Mouse (Mus musculus): ENCODE results near the gene Csnk1g1. TPM values are rescaled to one million over a fixed set of nuclear protein-coding genes. Genes with fewer than 3 reads are reported as not detected.

The Csnk1g1 gene
- polyA plus RNA-seq, 1 experiment from 2014 or later, result 26.0 TPM

DNA sequence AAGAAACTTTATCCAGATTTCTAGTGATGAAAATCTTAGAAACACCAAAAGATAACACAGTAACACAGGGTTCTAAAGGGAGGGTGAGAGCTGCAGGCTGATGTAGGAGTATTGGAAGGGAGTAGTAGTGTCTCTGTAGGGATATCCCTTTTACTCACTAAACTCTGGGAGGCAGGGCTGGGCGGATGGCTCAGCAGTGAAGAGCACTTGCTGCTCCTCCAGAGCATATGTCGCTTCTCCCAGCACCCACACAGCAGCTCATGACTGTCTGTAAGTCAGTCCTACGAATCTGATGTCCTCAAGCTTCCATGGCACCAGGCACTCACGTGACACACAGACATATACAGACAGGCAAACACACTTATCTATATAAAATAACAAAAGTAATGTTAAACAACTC lies 129.4 kb downstream of the Csnk1g1 start:
- Histone ChIP-seq H3K4me3 (ENCODE audit: low read depth, low read length) (no peak overlapping the region), H3K36me3 (ENCODE audit: control insufficient read depth, insufficient read depth, low read length) (no peaks in the 10 kb centered on the region), H3K27ac (ENCODE audit: low read depth, low read length) (no peak overlapping the region), H3K9me3 (ENCODE audit: control insufficient read depth, low read length) (no peaks in the 10 kb centered on the region), H3K4me1 (replicated peaks; ENCODE audit: control insufficient read depth, insufficient read depth, low read length) (no peaks in the 10 kb centered on the region), H3K27me3 (ENCODE audit: control insufficient read depth, insufficient read depth, low read length) (no peaks in the 10 kb centered on the region), H3K4me2 (replicated peaks; ENCODE audit: low read depth, low read length) (no peak overlapping the region), H3K9ac (ENCODE audit: low read depth, low read length) (no peak overlapping the region)
- WGBS, result 94% methylated on average over 4 of the region's 4 CpGs
- ATAC-seq (ENCODE audit: low FRiP score) (no peak), DNase-seq (ENCODE audit: low spot score) (no peak)

- Histone ChIP-seq H3K4me3 (ENCODE audit: low read depth, low read length) (no peak overlapping the region), H3K4me1 (replicated peaks; ENCODE audit: control insufficient read depth, insufficient read depth, low read length) (no peaks in the 10 kb centered on the region), H3K9me3 (ENCODE audit: control insufficient read depth, low read length) (no peaks in the 10 kb centered on the region), H3K36me3 (ENCODE audit: control insufficient read depth, insufficient read depth, low read length) (no peaks in the 10 kb centered on the region), H3K9ac (ENCODE audit: low read depth, low read length) (no peak overlapping the region), H3K27me3 (ENCODE audit: control insufficient read depth, insufficient read depth, low read length) (no peaks in the 10 kb centered on the region), H3K27ac (ENCODE audit: low read depth, low read length) (no peak overlapping the region), H3K4me2 (replicated peaks; ENCODE audit: low read depth, low read length) (no peak overlapping the region)
- DNase-seq (ENCODE audit: low spot score), result no peak
- ATAC-seq (ENCODE audit: low FRiP score), result no peak
- WGBS, result 97% methylated on average over 4 of the region's 4 CpGs
These were observed 129.9 kb downstream of the Csnk1g1 start for GRCm38 (mm10) chr9:66038581-66038980.

GRCm38 (mm10) chr9:66039290-66039689 lies 130.6 kb downstream of the Csnk1g1 start:
- H3K36me3 ChIP-seq (ENCODE audit: control insufficient read depth, insufficient read depth, low read length), result no peaks in the 10 kb centered on the region
- no peak overlapping the region for H3K27ac ChIP-seq (ENCODE audit: low read depth, low read length)
- no peak overlapping the region for H3K4me3 ChIP-seq (ENCODE audit: low read depth, low read length)
- ATAC-seq (ENCODE audit: low FRiP score) (no peak), DNase-seq (ENCODE audit: low spot score) (no peak)
- no peak overlapping the region for H3K4me2 ChIP-seq (replicated peaks; ENCODE audit: low read depth, low read length)
- no peaks in the 10 kb centered on the region for H3K9me3 ChIP-seq (ENCODE audit: control insufficient read depth, low read length)
- H3K4me1 ChIP-seq (replicated peaks; ENCODE audit: control insufficient read depth, insufficient read depth, low read length), result no peaks in the 10 kb centered on the region
- no peaks in the 10 kb centered on the region for H3K27me3 ChIP-seq (ENCODE audit: control insufficient read depth, insufficient read depth, low read length)
- WGBS, result 82% methylated on average over 4 of the region's 4 CpGs
- H3K9ac ChIP-seq (ENCODE audit: low read depth, low read length), result no peak overlapping the region

DNA sequence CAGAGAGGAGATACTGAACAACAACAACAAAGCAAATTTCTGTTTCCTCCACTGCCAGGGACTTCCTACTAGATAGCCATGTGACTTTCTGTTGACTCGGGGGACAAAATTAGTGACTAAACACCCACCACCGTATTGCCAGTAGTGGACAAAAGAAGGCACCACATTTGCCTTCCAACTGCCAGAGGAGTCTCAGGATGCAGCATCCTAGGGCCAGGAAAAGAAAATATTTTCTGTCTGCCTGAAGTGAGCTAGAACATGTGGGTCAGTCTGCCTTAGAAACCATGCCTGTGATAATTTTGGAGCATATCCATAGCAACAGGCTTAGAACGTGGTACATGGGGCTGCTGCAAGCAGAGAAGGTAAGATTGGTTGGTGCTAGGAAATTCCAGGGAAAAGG lies 132.1 kb downstream of the Csnk1g1 start:
- no peaks in the 10 kb centered on the region for H3K36me3 ChIP-seq (ENCODE audit: control insufficient read depth, insufficient read depth, low read length)
- WGBS, result 86% methylated on average over 3 of the region's 3 CpGs
- H3K4me1 ChIP-seq (replicated peaks; ENCODE audit: control insufficient read depth, insufficient read depth, low read length), result no peaks in the 10 kb centered on the region
- H3K27ac ChIP-seq (ENCODE audit: low read depth, low read length), result no peak overlapping the region
- H3K9me3 ChIP-seq (ENCODE audit: control insufficient read depth, low read length), result no peaks in the 10 kb centered on the region
- ATAC-seq (ENCODE audit: low FRiP score) (no peak), DNase-seq (ENCODE audit: low spot score) (no peak)
- no peak overlapping the region for H3K4me3 ChIP-seq (ENCODE audit: low read depth, low read length)
- no peak overlapping the region for H3K9ac ChIP-seq (ENCODE audit: low read depth, low read length)
- no peaks in the 10 kb centered on the region for H3K27me3 ChIP-seq (ENCODE audit: control insufficient read depth, insufficient read depth, low read length)
- H3K4me2 ChIP-seq (replicated peaks; ENCODE audit: low read depth, low read length), result no peak overlapping the region

DNA sequence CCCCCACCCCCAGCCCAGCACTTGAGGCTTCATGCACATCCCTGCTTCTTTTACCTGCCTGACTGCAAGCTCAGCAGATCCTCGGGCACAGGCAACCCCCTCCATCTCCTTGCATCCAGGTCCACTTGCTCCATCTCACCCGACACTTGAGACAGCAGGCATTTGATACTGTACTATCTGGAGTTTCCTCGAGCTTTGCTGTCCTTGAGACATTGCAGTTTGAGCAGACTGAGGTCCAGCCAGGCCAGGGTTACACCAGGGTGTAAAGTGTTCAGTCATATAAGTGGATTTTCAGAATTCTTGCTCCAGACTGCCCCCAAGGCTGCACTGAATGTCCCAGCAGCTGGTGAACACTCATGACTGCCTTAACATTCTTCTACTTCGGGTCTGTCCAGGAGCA lies 133.6 kb downstream of the Csnk1g1 start:
- Histone ChIP-seq H3K9ac (ENCODE audit: low read depth, low read length) (no peak overlapping the region), H3K36me3 (ENCODE audit: control insufficient read depth, insufficient read depth, low read length) (no peaks in the 10 kb centered on the region), H3K4me3 (ENCODE audit: low read depth, low read length) (no peak overlapping the region), H3K27ac (ENCODE audit: low read depth, low read length) (no peak overlapping the region), H3K4me1 (replicated peaks; ENCODE audit: control insufficient read depth, insufficient read depth, low read length) (no peaks in the 10 kb centered on the region), H3K4me2 (replicated peaks; ENCODE audit: low read depth, low read length) (no peak overlapping the region), H3K9me3 (ENCODE audit: control insufficient read depth, low read length) (no peaks in the 10 kb centered on the region), H3K27me3 (ENCODE audit: control insufficient read depth, insufficient read depth, low read length) (no peaks in the 10 kb centered on the region)
- DNase-seq (ENCODE audit: low spot score) (no peak), ATAC-seq (ENCODE audit: low FRiP score) (no peak)
- 90% methylated on average over 4 of the region's 4 CpGs for WGBS

- no peak overlapping the region for H3K4me3 ChIP-seq (ENCODE audit: low read depth, low read length)
- WGBS, result 94% methylated on average over 3 of the region's 3 CpGs
- ATAC-seq (ENCODE audit: low FRiP score) (no peak), DNase-seq (ENCODE audit: low spot score) (no peak)
- H3K27ac ChIP-seq (ENCODE audit: low read depth, low read length), result no peak overlapping the region
- H3K4me2 ChIP-seq (replicated peaks; ENCODE audit: low read depth, low read length), result no peak overlapping the region
- H3K4me1 ChIP-seq (replicated peaks; ENCODE audit: control insufficient read depth, insufficient read depth, low read length), result no peaks in the 10 kb centered on the region
- no peaks in the 10 kb centered on the region for H3K9me3 ChIP-seq (ENCODE audit: control insufficient read depth, low read length)
- no peaks in the 10 kb centered on the region for H3K36me3 ChIP-seq (ENCODE audit: control insufficient read depth, insufficient read depth, low read length)
- no peak overlapping the region for H3K9ac ChIP-seq (ENCODE audit: low read depth, low read length)
- H3K27me3 ChIP-seq (ENCODE audit: control insufficient read depth, insufficient read depth, low read length), result no peaks in the 10 kb centered on the region
These were observed 134.5 kb downstream of the Csnk1g1 start for GRCm38 (mm10) chr9:66043241-66043640.

DNA sequence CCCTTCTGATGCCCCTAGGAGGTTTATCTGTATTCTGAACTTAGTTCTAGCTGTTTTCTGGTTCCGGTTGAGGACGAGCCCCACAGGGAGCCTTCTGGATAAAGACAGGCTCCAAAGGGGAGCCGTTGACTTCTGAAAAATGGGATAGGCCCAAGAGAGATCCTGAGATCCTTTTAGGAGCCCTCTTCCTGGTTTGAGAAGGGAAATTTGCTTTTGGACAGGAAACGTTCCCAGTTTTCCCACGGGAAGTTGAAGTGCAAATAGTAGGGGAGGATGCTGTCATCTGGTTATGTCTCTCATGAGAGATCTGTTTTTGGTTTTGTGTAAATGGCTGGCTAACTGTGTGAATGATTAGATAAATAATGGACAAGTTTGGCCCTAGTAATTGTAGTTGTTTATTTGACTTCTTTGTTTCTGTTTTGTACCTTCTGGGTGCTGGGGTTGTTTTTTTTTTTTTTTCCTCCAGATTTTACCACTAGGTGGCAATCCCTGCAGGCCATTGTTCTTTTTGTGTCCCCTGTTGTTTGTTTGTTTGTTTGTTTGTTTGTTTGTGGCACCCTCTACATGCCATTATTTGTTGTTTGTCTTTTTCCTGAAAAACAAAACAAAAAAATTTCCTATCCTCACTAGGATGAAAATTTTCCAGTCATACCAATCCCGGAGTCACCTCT lies 141.3 kb downstream of the Csnk1g1 start:
- Histone ChIP-seq H3K9ac (ENCODE audit: low read depth, low read length) (no peak overlapping the region), H3K27ac (ENCODE audit: low read depth, low read length) (no peak overlapping the region), H3K36me3 (ENCODE audit: control insufficient read depth, insufficient read depth, low read length) (no peaks in the 10 kb centered on the region), H3K9me3 (ENCODE audit: control insufficient read depth, low read length) (no peaks in the 10 kb centered on the region), H3K4me2 (replicated peaks; ENCODE audit: low read depth, low read length) (no peak overlapping the region), H3K27me3 (ENCODE audit: control insufficient read depth, insufficient read depth, low read length) (no peaks in the 10 kb centered on the region), H3K4me1 (replicated peaks; ENCODE audit: control insufficient read depth, insufficient read depth, low read length) (no peaks in the 10 kb centered on the region), H3K4me3 (ENCODE audit: low read depth, low read length) (no peak overlapping the region)
- DNase-seq (ENCODE audit: low spot score) (no peak), ATAC-seq (ENCODE audit: low FRiP score) (no peak)
- WGBS, result 71% methylated on average over 6 of the region's 6 CpGs

GRCm38 (mm10) chr9:66051493-66051892 lies 142.8 kb downstream of the Csnk1g1 start:
- no peaks in the 10 kb centered on the region for H3K9me3 ChIP-seq (ENCODE audit: control insufficient read depth, low read length)
- H3K27ac ChIP-seq (ENCODE audit: low read depth, low read length), result no peak overlapping the region
- ATAC-seq (ENCODE audit: low FRiP score) (no peak), DNase-seq (ENCODE audit: low spot score) (no peak)
- H3K4me2 ChIP-seq (replicated peaks; ENCODE audit: low read depth, low read length), result no peak overlapping the region
- H3K4me1 ChIP-seq (replicated peaks; ENCODE audit: control insufficient read depth, insufficient read depth, low read length), result no peaks in the 10 kb centered on the region
- 88% methylated on average over 4 of the region's 4 CpGs for WGBS
- no peaks in the 10 kb centered on the region for H3K27me3 ChIP-seq (ENCODE audit: control insufficient read depth, insufficient read depth, low read length)
- H3K4me3 ChIP-seq (ENCODE audit: low read depth, low read length), result no peak overlapping the region
- no peaks in the 10 kb centered on the region for H3K36me3 ChIP-seq (ENCODE audit: control insufficient read depth, insufficient read depth, low read length)
- no peak overlapping the region for H3K9ac ChIP-seq (ENCODE audit: low read depth, low read length)

GRCm38 (mm10) chr9:66052731-66053130 lies 144.0 kb downstream of the Csnk1g1 start:
- no peaks in the 10 kb centered on the region for H3K27me3 ChIP-seq (ENCODE audit: control insufficient read depth, insufficient read depth, low read length)
- H3K4me3 ChIP-seq (ENCODE audit: low read depth, low read length), result no peak overlapping the region
- no peak overlapping the region for H3K4me2 ChIP-seq (replicated peaks; ENCODE audit: low read depth, low read length)
- no peaks in the 10 kb centered on the region for H3K9me3 ChIP-seq (ENCODE audit: control insufficient read depth, low read length)
- WGBS, result 97% methylated on average over 1 of the region's 1 CpGs
- ATAC-seq (ENCODE audit: low FRiP score) (no peak), DNase-seq (ENCODE audit: low spot score) (no peak)
- no peaks in the 10 kb centered on the region for H3K36me3 ChIP-seq (ENCODE audit: control insufficient read depth, insufficient read depth, low read length)
- H3K4me1 ChIP-seq (replicated peaks; ENCODE audit: control insufficient read depth, insufficient read depth, low read length), result no peaks in the 10 kb centered on the region
- H3K9ac ChIP-seq (ENCODE audit: low read depth, low read length), result no peak overlapping the region
- H3K27ac ChIP-seq (ENCODE audit: low read depth, low read length), result no peak overlapping the region

All from hindbrain, embryonic 11.5 days (tissue).